Mouse (Mus musculus): ENCODE measurements around the gene Sohlh2. TPM values are rescaled to one million over a fixed set of nuclear protein-coding genes. Genes with fewer than 3 reads are reported as not detected.

Sohlh2 gene
- polyA plus RNA-seq, 1 experiment from 2014 or later = not detected

- DNase-seq (no peak), ATAC-seq (no peak)
- Histone ChIP-seq H3K36me3 (replicated peaks; ENCODE audit: insufficient read depth, low read length) (no peaks in the 10 kb centered on the region), H3K9ac (replicated peaks) (no peak overlapping the region), H3K27ac (ENCODE audit: low read depth) (no peak overlapping the region), H3K4me3 (ENCODE audit: low read depth, low read length) (no peak overlapping the region), H3K4me2 (ENCODE audit: low read depth, low read length) (no peak overlapping the region), H3K9me3 (ENCODE audit: low read length) (no peaks in the 10 kb centered on the region), H3K4me1 (ENCODE audit: insufficient read depth) (no peaks in the 10 kb centered on the region), H3K27me3 (ENCODE audit: insufficient read depth, low read length) (no peaks in the 10 kb centered on the region)
- 62% methylated on average over 2 of the region's 2 CpGs for WGBS (ENCODE audit: insufficient replicate concordance)
- TF ChIP-seq CTCF (IDR thresholded peaks at IDR 0.05; ENCODE audit: low read depth) (no peak), EP300 (IDR thresholded peaks at IDR 0.05; ENCODE audit: low read depth) (no peak)
Observed at GRCm38 (mm10) chr3:55250631-55251030, 68.8 kb downstream of the Sohlh2 start.

Small RNA genes within 50 kb of the gene (microRNA-seq; reads per million reads assigned to microRNA genes)
- gene Gm22029 = not detected

Other genes with a start within 250 kb of the Sohlh2 start
- gene Ccna1, start 126.5 kb upstream of the Sohlh2 start, polyA plus RNA-seq (2015; fragmentation: Nextera tagmentation; extraction: Ambion mirVana) = not detected in 2 replicates
- 7.9 and 10.6 TPM in 2 replicates for gene Spg20, start 69.9 kb upstream of the Sohlh2 start, polyA plus RNA-seq (2015; fragmentation: Nextera tagmentation; extraction: Ambion mirVana)
- not detected in 2 replicates for gene Ccdc169, start 44.7 kb upstream of the Sohlh2 start, polyA plus RNA-seq (2015; fragmentation: Nextera tagmentation; extraction: Ambion mirVana)
- gene Dclk1, start 60.3 kb downstream of the Sohlh2 start, polyA plus RNA-seq (2015; fragmentation: Nextera tagmentation; extraction: Ambion mirVana) = 0.11 and 0.28 TPM in 2 replicates